Mouse (Mus musculus) E14TG2a.4 (cell line): ENCODE results near the gene Gfral.
"Not testable (repeated sequence)": the region's sequence is repeated elsewhere in the genome, so short reads cannot be mapped to it uniquely, and the experiment has no call there.

ENCODE experiments used
- H3K27me3 ChIP-seq: 2 replicates; pipeline ENCODE4 v1.6.1; 2014; ENCODE audit warnings: low read length, control low read depth; ENCODE audit not compliant: insufficient read depth
- H3K36me3 ChIP-seq: 2 replicates; pipeline ENCODE4 v1.6.1; 2014; ENCODE audit warnings: low read length, control low read depth; ENCODE audit not compliant: insufficient read depth
- H3K4me1 ChIP-seq: replicated peaks from 2 replicates; pipeline ENCODE4 v1.6.1; 2014; ENCODE audit warnings: low read depth, low read length, control low read depth
- H3K4me3 ChIP-seq: replicated peaks from 2 replicates; pipeline ENCODE4 v1.5.1; 2014; ENCODE audit warnings: mild to moderate bottlenecking, low read length
- H3K9me3 ChIP-seq: 2 replicates; pipeline ENCODE4 v1.6.1; 2014; ENCODE audit warnings: low read length, control low read depth
- CTCF ChIP-seq: conservative IDR thresholded peaks from 2 replicates; pipeline ENCODE4 v1.5.1; 2014; ENCODE audit warnings: low read length
- NANOG ChIP-seq: IDR thresholded peaks from 2 replicates; pipeline ENCODE4 v1.6.1; 2014; ENCODE audit warnings: borderline replicate concordance, low read length, mixed read lengths
- POU5F1 ChIP-seq: IDR thresholded peaks from 2 replicates; pipeline ENCODE4 v1.6.1; 2014; ENCODE audit warnings: low read length, borderline replicate concordance

Gene Gfral

DNA sequence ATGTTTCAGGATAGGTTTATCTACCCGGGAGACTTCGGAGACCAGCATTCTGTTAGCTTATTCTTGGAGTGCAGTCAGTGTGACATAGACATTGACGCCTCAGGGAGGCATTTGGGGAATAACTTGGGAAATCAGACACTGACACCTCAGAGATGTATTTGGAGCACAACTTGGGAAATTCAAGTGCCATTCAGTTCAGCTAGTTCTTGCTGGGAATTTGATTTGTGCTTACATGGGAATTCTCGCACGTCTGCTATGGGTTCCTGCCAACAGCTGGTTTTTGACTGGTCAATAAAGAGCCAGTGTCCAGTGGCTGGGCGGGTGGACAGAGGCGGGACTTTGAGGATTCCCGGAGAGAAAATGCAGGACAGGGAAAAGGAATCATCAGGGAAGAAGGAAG lies 51.0 kb downstream of the Gfral start:
- Histone ChIP-seq H3K4me1 (no peaks in the 10 kb centered on the region), H3K27me3 (no peaks in the 10 kb centered on the region), H3K36me3 (no peaks in the 10 kb centered on the region), H3K9me3 (no peaks in the 10 kb centered on the region), H3K4me3 (no peak overlapping the region)
- no peak for TF ChIP-seq CTCF
- TF ChIP-seq POU5F1, result no peak
- no peak for TF ChIP-seq NANOG

GRCm38 (mm10) chr9:76145593-76145992 lies 67.9 kb downstream of the Gfral start:
- no peak overlapping the region for H3K4me3 ChIP-seq
- TF ChIP-seq CTCF (no peak), NANOG (no peak), POU5F1 (no peak)
- no peaks in the 10 kb centered on the region for H3K9me3 ChIP-seq
- no peaks in the 10 kb centered on the region for H3K4me1 ChIP-seq
- H3K27me3 ChIP-seq, result no peaks in the 10 kb centered on the region
- no peaks in the 10 kb centered on the region for H3K36me3 ChIP-seq

DNA sequence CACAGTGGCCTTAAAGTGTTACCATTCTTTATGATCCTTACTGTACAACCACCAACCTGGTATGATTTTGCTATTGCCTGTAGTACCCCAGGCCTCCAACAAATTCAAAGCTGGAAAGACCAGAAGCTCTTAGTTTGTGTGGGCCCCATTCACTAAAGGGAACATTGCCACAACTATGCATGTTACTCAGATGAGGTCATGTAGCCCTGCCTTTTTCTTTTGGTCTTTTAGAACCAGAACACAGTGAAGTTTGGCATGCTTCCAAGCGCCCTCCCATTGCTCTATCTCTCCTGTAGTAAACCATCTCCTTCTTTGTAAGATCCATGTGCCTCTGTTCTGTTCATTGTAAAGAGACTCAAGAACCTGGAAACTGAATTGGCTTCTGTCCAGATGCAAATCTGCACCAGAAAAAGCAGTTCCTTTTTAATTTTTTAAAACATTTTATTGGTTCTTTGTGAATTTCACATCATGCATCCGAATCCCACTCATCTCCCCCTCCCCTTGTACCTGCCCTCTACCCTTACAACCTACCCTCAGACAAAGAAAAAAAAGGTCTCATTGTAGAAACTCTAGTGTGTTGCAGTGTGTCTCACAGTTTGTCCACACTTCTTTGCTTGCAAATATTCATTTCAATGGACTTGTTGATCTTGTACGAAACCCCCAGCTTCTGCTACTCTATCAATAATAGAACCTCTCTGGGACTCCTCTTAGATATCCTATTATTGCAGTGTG lies 74.9 kb downstream of the Gfral start:
- no peak overlapping the region for H3K4me3 ChIP-seq
- TF ChIP-seq CTCF, result no peak
- TF ChIP-seq NANOG, result no peak
- TF ChIP-seq POU5F1, result no peak
- H3K4me1 ChIP-seq, result no peaks in the 10 kb centered on the region
- no peaks in the 10 kb centered on the region for H3K27me3 ChIP-seq
- no peaks in the 10 kb centered on the region for H3K36me3 ChIP-seq
- H3K9me3 ChIP-seq, result no peaks in the 10 kb centered on the region

DNA sequence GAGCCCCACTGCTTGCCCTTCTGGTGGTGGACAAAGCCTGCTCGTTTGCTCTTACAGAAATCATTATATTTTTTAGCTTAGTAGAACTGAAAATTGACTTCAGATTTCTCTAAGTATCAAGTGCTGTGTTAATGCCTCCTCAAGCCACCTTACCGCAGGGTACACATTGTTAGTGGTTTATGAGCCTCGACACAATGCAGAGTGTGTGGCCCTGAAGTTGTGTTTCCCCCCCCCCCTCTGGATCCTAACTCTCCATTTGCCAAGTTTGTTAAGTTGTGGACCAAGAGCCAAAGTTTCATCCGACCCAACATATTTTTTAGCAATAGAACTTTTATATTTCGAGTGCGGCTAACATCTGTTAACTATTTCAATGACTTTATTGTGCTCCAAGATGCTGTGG lies 79.4 kb downstream of the Gfral start:
- no peak for TF ChIP-seq CTCF
- TF ChIP-seq POU5F1, result no peak
- no peak for TF ChIP-seq NANOG
- H3K9me3 ChIP-seq, result no peaks in the 10 kb centered on the region
- no peak overlapping the region for H3K4me3 ChIP-seq
- H3K27me3 ChIP-seq, result no peaks in the 10 kb centered on the region
- no peaks in the 10 kb centered on the region for H3K36me3 ChIP-seq
- no peaks in the 10 kb centered on the region for H3K4me1 ChIP-seq

- TF ChIP-seq CTCF, result no peak
- TF ChIP-seq NANOG, result no peak
- no peak for TF ChIP-seq POU5F1
- H3K36me3 ChIP-seq, result no peaks in the 10 kb centered on the region
- H3K4me1 ChIP-seq, result no peaks in the 10 kb centered on the region
- no peaks in the 10 kb centered on the region for H3K27me3 ChIP-seq
- H3K9me3 ChIP-seq, result no peaks in the 10 kb centered on the region
- H3K4me3 ChIP-seq, result no peak overlapping the region
These were observed 84.1 kb downstream of the Gfral start for GRCm38 (mm10) chr9:76129353-76129752.

- no peak for TF ChIP-seq POU5F1
- TF ChIP-seq NANOG, result no peak
- TF ChIP-seq CTCF, result no peak
- no peak overlapping the region for H3K4me3 ChIP-seq
- no peaks in the 10 kb centered on the region for H3K36me3 ChIP-seq
- no peaks in the 10 kb centered on the region for H3K4me1 ChIP-seq
- no peaks in the 10 kb centered on the region for H3K27me3 ChIP-seq
- H3K9me3 ChIP-seq, result no peaks in the 10 kb centered on the region
These were observed 89.2 kb downstream of the Gfral start for GRCm38 (mm10) chr9:76124249-76124648.

GRCm38 (mm10) chr9:76122888-76123287 lies 90.6 kb downstream of the Gfral start:
- not testable (repeated sequence) for H3K4me3 ChIP-seq, H3K27me3 ChIP-seq, H3K4me1 ChIP-seq, H3K9me3 ChIP-seq, H3K36me3 ChIP-seq
